Mouse (Mus musculus): ENCODE data around the gene Tchp. TPM values are rescaled to one million over a fixed set of nuclear protein-coding genes. Genes with fewer than 3 reads are reported as not detected.

The Tchp gene
- polyA plus RNA-seq, 1 experiment from 2014 or later, result 10.2 TPM

DNA sequence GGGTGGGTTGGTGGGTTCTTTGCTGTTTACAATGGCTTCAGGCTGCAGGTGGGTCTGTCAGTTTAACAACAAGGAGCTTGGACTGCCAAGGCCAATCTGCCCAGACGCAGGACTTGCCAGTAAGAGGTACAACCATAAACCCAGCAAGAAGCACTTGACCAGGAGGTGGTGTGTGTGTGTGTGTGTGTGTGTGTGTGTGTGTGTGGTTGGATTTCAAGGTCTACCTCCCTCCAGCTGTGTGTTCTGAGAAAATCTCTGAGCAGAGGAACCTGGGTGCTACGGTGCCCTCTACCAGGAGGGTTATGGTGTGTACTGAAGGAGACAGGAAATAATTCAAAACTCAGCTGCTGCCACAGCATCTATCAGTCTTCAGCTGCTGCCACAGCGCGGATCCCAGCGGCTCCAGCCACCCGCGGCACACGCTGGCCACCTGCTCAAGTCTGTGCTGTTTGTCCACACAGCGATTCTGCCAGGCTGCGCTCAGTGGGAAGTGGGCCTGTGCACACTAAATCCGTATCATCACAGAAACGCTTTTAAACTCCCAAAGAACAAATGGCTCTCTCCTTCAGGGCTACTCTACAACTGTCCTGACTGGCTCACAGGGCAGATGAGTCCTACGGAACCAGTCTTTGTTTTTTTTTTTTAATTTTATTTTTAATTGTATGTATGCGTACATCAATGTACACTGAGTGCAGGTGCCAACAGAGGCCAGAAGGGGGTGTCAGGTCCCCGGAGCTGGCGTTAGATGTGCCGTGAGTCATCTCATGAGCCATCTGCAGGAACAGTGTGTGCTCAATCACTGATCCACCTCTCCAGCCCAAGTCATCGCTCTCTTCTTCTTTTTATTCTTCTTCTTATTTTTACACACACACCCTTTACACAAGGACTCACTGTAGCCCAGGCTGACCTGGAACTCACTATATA lies 57.5 kb downstream of the Tchp start:
- no peaks in the 10 kb centered on the region for H3K27me3 ChIP-seq (ENCODE audit: insufficient read depth, low read length)
- H3K4me3 ChIP-seq (replicated peaks; ENCODE audit: low read depth, low read length), result no peak overlapping the region
- H3K9me3 ChIP-seq (replicated peaks; ENCODE audit: low read length), result no peaks in the 10 kb centered on the region
- ATAC-seq (replicated peaks; ENCODE audit: low FRiP score, low read depth) (no peak), DNase-seq (ENCODE audit: low spot score) (peak; percentile 6)
- no peaks in the 10 kb centered on the region for H3K4me1 ChIP-seq (replicated peaks; ENCODE audit: insufficient read depth, low read length)
- no peak overlapping the region for H3K27ac ChIP-seq
- H3K4me2 ChIP-seq (ENCODE audit: low read length), result no peak overlapping the region
- 90% methylated on average over 18 of the region's 18 CpGs for WGBS
- H3K9ac ChIP-seq (ENCODE audit: low read depth, low read length), result no peak overlapping the region
- TF ChIP-seq CTCF (IDR thresholded peaks at IDR 0.05; ENCODE audit: low read depth), result peak; percentile 32
- peaks cover 35% of the 10 kb centered on the region for H3K36me3 ChIP-seq (ENCODE audit: insufficient read depth, low read length)

DNA sequence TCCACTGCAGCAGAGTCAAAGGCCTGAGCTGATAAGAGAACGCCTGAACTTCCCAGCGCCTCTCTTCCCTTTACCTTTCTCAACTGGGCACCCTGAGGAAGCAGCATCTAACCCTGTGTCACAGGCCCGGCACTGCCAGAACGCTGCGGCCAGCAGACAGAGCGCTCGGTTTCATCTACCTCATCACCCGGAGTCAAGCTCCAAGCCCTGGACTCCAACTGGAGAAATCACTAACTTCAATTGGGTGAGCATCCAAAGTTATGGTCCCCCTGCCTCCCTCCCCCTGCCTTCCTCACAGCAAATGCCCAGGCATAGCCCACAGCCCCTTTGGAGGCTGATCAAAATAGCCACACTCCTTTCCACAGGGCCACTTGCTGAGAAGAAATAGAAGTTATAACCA lies 59.1 kb downstream of the Tchp start:
- H3K9ac ChIP-seq (ENCODE audit: low read depth, low read length), result no peak overlapping the region
- no peaks in the 10 kb centered on the region for H3K4me1 ChIP-seq (replicated peaks; ENCODE audit: insufficient read depth, low read length)
- H3K4me3 ChIP-seq (replicated peaks; ENCODE audit: low read depth, low read length), result no peak overlapping the region
- H3K36me3 ChIP-seq (ENCODE audit: insufficient read depth, low read length), result peaks cover 31% of the 10 kb centered on the region
- no peak for ATAC-seq (replicated peaks; ENCODE audit: low FRiP score, low read depth)
- H3K27ac ChIP-seq, result no peak overlapping the region
- WGBS, result 81% methylated on average over 8 of the region's 8 CpGs
- H3K4me2 ChIP-seq (ENCODE audit: low read length), result no peak overlapping the region
- no peaks in the 10 kb centered on the region for H3K9me3 ChIP-seq (replicated peaks; ENCODE audit: low read length)
- no peaks in the 10 kb centered on the region for H3K27me3 ChIP-seq (ENCODE audit: insufficient read depth, low read length)
- no peak for TF ChIP-seq CTCF (IDR thresholded peaks at IDR 0.05; ENCODE audit: low read depth)
- no peak for DNase-seq (ENCODE audit: low spot score)

DNA sequence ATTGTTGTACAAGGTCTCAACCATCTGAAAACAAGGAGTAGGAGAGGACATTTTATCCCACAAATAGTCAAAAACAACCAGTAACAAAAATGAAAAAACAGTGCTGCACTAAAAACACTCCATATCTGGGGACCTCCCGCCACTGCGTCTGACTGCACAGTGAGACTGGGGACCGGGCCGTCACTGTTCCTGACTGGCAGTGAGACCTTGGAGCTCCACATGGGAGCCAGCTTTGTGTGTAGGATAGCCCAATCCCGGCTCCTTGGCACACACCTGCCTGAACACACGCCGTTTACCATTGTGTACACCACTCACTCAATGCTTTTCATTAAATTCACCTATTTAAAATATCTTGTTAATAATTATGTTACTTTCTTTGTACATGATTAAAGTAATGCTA lies 59.6 kb downstream of the Tchp start:
- H3K36me3 ChIP-seq (ENCODE audit: insufficient read depth, low read length), result peaks cover 28% of the 10 kb centered on the region
- no peak overlapping the region for H3K4me2 ChIP-seq (ENCODE audit: low read length)
- no peaks in the 10 kb centered on the region for H3K9me3 ChIP-seq (replicated peaks; ENCODE audit: low read length)
- H3K4me1 ChIP-seq (replicated peaks; ENCODE audit: insufficient read depth, low read length), result 0 out of 2 replicates have a peak, but pooled peaks cover 3% of the 10 kb centered on the region
- H3K27ac ChIP-seq, result no peak overlapping the region
- no peak overlapping the region for H3K9ac ChIP-seq (ENCODE audit: low read depth, low read length)
- WGBS, result 88% methylated on average over 7 of the region's 7 CpGs
- ATAC-seq (replicated peaks; ENCODE audit: low FRiP score, low read depth), result no peak
- no peak for TF ChIP-seq CTCF (IDR thresholded peaks at IDR 0.05; ENCODE audit: low read depth)
- H3K4me3 ChIP-seq (replicated peaks; ENCODE audit: low read depth, low read length), result no peak overlapping the region
- DNase-seq (ENCODE audit: low spot score), result no peak
- H3K27me3 ChIP-seq (ENCODE audit: insufficient read depth, low read length), result no peaks in the 10 kb centered on the region

DNA sequence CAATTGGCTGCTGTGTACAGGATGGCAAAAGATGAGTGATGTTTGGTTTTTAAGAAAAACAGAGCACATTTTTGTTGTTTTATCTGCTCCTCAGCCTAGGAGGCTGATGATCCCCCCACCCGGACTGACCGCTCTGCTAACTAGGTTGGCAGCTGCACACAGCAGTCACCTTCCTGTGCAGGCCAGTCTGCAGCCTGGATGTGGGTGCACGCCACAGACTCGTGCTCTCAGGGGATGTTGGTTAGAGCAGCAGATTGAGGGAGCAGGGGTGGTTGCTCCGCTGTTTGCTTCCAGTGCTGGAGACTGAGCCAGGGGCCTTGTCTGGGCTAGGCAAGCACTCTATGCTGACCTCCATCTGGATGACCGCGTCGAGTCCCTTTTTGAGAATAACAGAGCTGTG lies 62.2 kb downstream of the Tchp start:
- Histone ChIP-seq H3K4me2 (ENCODE audit: low read length) (no peak overlapping the region), H3K36me3 (ENCODE audit: insufficient read depth, low read length) (0 out of 2 replicates have a peak, but pooled peaks cover 10% of the 10 kb centered on the region), H3K9ac (ENCODE audit: low read depth, low read length) (no peak overlapping the region), H3K4me3 (replicated peaks; ENCODE audit: low read depth, low read length) (no peak overlapping the region), H3K27me3 (ENCODE audit: insufficient read depth, low read length) (no peaks in the 10 kb centered on the region), H3K27ac (no peak overlapping the region), H3K4me1 (replicated peaks; ENCODE audit: insufficient read depth, low read length) (0 out of 2 replicates have a peak, but pooled peaks cover 4% of the 10 kb centered on the region), H3K9me3 (replicated peaks; ENCODE audit: low read length) (no peaks in the 10 kb centered on the region)
- DNase-seq (ENCODE audit: low spot score) (no peak), ATAC-seq (replicated peaks; ENCODE audit: low FRiP score, low read depth) (no peak)
- 95% methylated on average over 8 of the region's 8 CpGs for WGBS
- no peak for TF ChIP-seq CTCF (IDR thresholded peaks at IDR 0.05; ENCODE audit: low read depth)

DNA sequence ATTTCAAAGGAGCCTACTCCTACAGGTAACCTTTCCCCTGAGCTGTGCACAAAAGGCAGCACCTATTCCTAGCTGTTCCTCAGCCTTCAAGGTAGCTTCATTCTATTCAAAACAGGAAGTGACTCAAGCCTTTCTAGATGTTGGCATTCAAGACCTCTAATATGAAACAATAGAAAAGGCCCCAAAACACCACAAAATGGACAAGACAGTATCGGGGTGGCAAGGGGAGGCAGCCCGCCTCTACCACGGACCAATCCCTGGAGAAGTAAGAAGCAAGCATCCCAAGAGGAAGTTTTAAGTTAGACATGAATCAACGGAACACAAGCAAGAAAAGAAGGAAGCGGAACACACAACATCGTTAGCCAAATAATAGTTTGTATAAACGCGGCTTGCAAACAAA lies 64.2 kb downstream of the Tchp start:
- no peak for TF ChIP-seq CTCF (IDR thresholded peaks at IDR 0.05; ENCODE audit: low read depth)
- no peak for ATAC-seq (replicated peaks; ENCODE audit: low FRiP score, low read depth)
- no peaks in the 10 kb centered on the region for H3K27me3 ChIP-seq (ENCODE audit: insufficient read depth, low read length)
- H3K4me1 ChIP-seq (replicated peaks; ENCODE audit: insufficient read depth, low read length), result 0 out of 2 replicates have a peak, but pooled peaks cover 4% of the 10 kb centered on the region
- H3K27ac ChIP-seq, result no peak overlapping the region
- H3K4me2 ChIP-seq (ENCODE audit: low read length), result peak overlapping the region; percentile 95
- WGBS, result 68% methylated on average over 8 of the region's 8 CpGs
- no peak overlapping the region for H3K9ac ChIP-seq (ENCODE audit: low read depth, low read length)
- DNase-seq (ENCODE audit: low spot score), result no peak
- no peaks in the 10 kb centered on the region for H3K9me3 ChIP-seq (replicated peaks; ENCODE audit: low read length)
- no peaks in the 10 kb centered on the region for H3K36me3 ChIP-seq (ENCODE audit: insufficient read depth, low read length)
- peak overlapping the region; percentile 99; the same call in 1 of the 2 replicates for H3K4me3 ChIP-seq (replicated peaks; ENCODE audit: low read depth, low read length)

Small RNA genes lying within 50 kb of the gene (microRNA-seq; reads per million reads assigned to microRNA genes)
- not detected for gene Mir7028

Other genes starting within 250 kb of the Tchp start
- gene Fam222a, start 139.7 kb upstream of the Tchp start, polyA plus RNA-seq (2015; fragmentation: Nextera tagmentation; extraction: Ambion mirVana), result 5.0 and 5.8 TPM in 2 replicates
- gene Trpv4, start 49.3 kb upstream of the Tchp start, polyA plus RNA-seq (2015; fragmentation: Nextera tagmentation; extraction: Ambion mirVana), result 31.3 and 35.6 TPM in 2 replicates
- 65.0 and 70.3 TPM in 2 replicates for gene Gltp, start 16.8 kb upstream of the Tchp start, polyA plus RNA-seq (2015; fragmentation: Nextera tagmentation; extraction: Ambion mirVana)
- 45.6 and 49.2 TPM in 2 replicates for gene Ankrd13a, start 66.9 kb downstream of the Tchp start, polyA plus RNA-seq (2015; fragmentation: Nextera tagmentation; extraction: Ambion mirVana)
- gene Git2, start 67.8 kb downstream of the Tchp start, polyA plus RNA-seq (2015; fragmentation: Nextera tagmentation; extraction: Ambion mirVana), result 25.8 and 27.8 TPM in 2 replicates
- 160 and 189 TPM in 2 replicates for gene 1500011B03Rik, start 115.7 kb downstream of the Tchp start, polyA plus RNA-seq (2015; fragmentation: Nextera tagmentation; extraction: Ambion mirVana)
- gene 4930519G04Rik, start 145.9 kb downstream of the Tchp start, polyA plus RNA-seq (2015; fragmentation: Nextera tagmentation; extraction: Ambion mirVana), result not detected in 2 replicates
- gene Gm9936, start 150.9 kb downstream of the Tchp start, polyA plus RNA-seq (2015; fragmentation: Nextera tagmentation; extraction: Ambion mirVana), result not detected in 2 replicates
- 19.9 and 24.1 TPM in 2 replicates for gene Oasl2, start 189.2 kb downstream of the Tchp start, polyA plus RNA-seq (2015; fragmentation: Nextera tagmentation; extraction: Ambion mirVana)
- gene Oasl1, start 215.5 kb downstream of the Tchp start, polyA plus RNA-seq (2015; fragmentation: Nextera tagmentation; extraction: Ambion mirVana), result 3.1 and 3.2 TPM in 2 replicates
- 75.3 and 79.6 TPM in 2 replicates for gene 2210016L21Rik, start 234.4 kb downstream of the Tchp start, polyA plus RNA-seq (2015; fragmentation: Nextera tagmentation; extraction: Ambion mirVana)

All from kidney, postnatal 0 days (tissue).